Mouse (Mus musculus) heart, postnatal 36 days (tissue): ENCODE results near the gene Arid2. TPM values are rescaled to one million over a fixed set of nuclear protein-coding genes. Genes with fewer than 3 reads are reported as not detected.
"Not testable (repeated sequence)": the region's sequence is repeated elsewhere in the genome, so short reads cannot be mapped to it uniquely, and the experiment has no call there.

ENCODE experiments used
- DNase-seq, 2 experiments: peaks; one replicate each; pipeline ENCODE4 v3.0.0; 2021 to 2022
- intact Hi-C: fragments of 180-260 bp; cut with DNase I; formaldehyde crosslinking; loops from one replicate; pipeline ENCODE4 v1.15.1; 2025
- total RNA-seq, 2 experiments: library from RNA; stranded (reverse); gene quantifications; 2 replicates each; pipeline ENCODE4 v1.2.3; 2021

Gene Arid2
- total RNA-seq, result 10 to 100 TPM; 23.8 to 25.7 TPM

GRCm38 (mm10) chr15:96287369-96287975 lies at the start of gene Arid2:
Gene Arid2, plus strand, starts transcription at chr15:96287518.
- DNase-seq, result peak; percentile 74 to 88
- intact Hi-C loops, result loop anchor here (5.0 to 10.0 kb wide), 3 partner anchors 407 to 960 kb away; partner anchors contain the start of genes Amigo2, Ano6, Pced1b and Slc38a2

DNA sequence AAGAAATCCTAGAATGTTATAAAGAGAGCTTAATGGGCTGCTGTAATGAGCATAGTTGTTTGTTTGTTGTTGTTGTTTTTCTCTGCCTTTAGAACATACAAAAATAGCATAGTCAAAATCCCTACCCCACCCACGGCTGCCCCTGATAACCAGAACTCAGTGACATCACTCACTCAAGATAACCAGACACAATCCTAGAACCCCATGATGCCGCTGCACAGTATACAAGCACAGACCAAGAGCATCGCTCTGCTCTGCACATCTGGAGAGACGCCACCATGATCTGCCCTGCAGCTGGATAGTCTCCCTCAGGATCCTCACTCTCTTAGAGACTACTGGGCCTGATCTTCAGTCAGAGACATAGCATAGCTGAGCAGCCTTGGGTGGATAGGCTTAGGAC lies 49.2 kb upstream of the Arid2 start:
- intact Hi-C loops, result no loop called here
- no peak for DNase-seq

DNA sequence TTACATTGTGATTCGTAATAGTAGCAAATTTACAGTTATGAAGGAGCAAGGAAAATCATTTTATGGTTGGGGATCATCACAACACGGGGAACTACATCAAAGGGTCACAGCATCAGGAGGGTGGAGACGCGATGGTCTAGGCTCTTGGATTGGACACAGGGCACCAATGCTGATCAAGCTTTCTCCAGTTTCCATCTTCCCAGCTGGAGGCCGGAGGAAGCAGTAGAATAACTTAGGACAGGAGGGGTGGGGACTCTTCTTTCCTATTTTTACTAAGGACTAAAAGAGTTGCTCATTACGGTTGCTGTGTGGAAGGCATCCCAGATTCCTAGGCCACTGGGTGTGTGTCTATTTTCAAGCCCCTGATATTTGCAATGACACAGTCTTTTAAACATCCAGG lies 43.1 kb upstream of the Arid2 start:
- intact Hi-C loops, result no loop called here
- DNase-seq, result no peak

- intact Hi-C loops, DNase-seq: not testable (repeated sequence)
Measured at GRCm38 (mm10) chr15:96244715-96245114, 42.6 kb upstream of the Arid2 start.

GRCm38 (mm10) chr15:96253827-96254226 lies 33.5 kb upstream of the Arid2 start:
- no peak for DNase-seq
- intact Hi-C loops, result no loop called here

DNA sequence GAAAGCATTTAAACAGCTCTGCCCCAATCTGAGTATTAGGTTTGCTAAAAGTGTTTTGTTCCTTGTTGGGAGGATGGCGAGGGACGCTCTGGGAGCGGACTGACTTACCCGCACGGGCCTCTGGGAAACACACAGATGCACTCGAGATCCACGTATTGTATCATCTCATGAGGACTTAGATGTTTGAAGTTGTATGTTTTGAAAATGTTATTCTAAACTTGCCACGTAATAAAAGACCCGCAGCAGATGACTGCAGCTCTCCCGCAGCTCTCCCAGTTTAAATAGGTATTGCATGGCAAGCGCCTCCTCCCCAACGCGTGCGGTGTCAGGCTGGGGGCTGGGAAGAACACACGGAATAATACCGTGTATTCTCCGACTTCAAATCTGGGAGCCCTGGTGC lies 33.0 kb upstream of the Arid2 start:
- DNase-seq, result no peak
- intact Hi-C loops, result no loop called here

DNA sequence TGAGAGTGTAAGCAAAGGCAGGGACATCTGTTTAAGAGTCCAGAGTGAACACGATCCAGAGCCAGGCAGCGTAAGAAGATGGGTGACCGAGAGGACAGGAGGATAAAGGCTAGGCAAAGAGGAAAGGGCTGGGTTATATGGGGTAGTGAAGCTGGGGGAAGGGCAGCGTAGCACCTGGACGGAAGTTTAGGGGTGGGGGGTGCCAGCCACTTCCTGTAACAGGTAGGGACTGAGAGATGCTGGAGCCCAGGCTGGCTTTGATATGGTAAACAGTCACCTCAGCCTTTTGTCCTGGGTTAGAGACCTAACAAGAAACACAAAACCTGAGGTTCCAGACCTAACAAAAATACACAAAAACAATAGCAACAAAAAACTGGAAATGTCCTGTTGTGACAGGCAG lies 29.5 kb upstream of the Arid2 start:
- DNase-seq, result no peak
- intact Hi-C loops, result no loop called here

DNA sequence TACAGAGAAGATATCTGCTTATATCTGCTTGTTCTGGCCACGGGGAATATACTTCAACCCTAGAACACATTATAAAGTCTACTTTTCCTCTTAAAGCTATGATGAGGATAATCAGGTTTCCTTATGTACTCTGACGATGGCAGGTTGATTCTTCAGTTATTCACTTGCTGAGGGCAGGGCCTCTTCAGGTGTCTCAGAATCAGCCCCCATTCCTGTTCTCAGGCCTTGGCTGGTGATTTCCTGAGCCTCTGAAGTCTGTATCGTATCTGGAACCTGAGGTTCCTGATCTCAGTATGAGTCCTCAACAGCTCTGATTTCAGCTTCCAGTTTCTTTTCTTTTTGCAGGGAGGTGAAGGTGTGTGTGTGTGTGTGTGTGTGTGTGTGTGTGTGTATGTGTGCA lies 22.7 kb upstream of the Arid2 start:
- no peak for DNase-seq
- intact Hi-C loops, result no loop called here

GRCm38 (mm10) chr15:96267933-96268332 lies 19.4 kb upstream of the Arid2 start:
- intact Hi-C loops, result no loop called here
- no peak for DNase-seq

- DNase-seq, result no peak
- intact Hi-C loops, result no loop called here
Measured at GRCm38 (mm10) chr15:96268610-96269009, 18.7 kb upstream of the Arid2 start.

GRCm38 (mm10) chr15:96269402-96269801 lies 17.9 kb upstream of the Arid2 start:
- intact Hi-C loops, result no loop called here

GRCm38 (mm10) chr15:96270272-96270880 lies 16.9 kb upstream of the Arid2 start:
- intact Hi-C loops, result no loop called here
- no peak for DNase-seq

More at GRCm38 (mm10) chr15:96269402-96269801, 17.9 kb upstream of the Arid2 start:
- no peak for DNase-seq

DNA sequence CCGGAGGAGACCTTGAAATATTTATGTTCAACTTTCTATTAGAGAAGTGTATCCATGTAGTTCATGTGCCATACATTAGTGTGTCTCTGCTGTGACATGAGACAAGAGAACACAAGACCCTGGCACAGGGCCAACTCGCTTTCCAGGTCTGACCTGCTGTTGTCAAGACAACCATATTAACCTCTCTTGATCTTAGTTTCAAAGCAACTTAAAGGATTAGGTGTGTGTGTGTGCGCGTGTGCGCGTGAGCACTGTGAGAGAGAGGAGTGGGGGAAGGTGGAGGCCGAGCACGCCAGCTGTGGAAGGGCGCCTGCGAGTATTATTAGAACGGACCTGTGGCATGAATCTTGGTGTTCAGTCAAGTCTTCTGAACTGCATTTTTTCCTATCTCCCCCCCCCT lies 15.0 kb upstream of the Arid2 start:
- intact Hi-C loops, result no loop called here
- peak in 1 of 2 experiments; percentile 31 for DNase-seq

- no peak for DNase-seq
- intact Hi-C loops, result no loop called here
Measured at GRCm38 (mm10) chr15:96274341-96274740, 13.0 kb upstream of the Arid2 start.

DNA sequence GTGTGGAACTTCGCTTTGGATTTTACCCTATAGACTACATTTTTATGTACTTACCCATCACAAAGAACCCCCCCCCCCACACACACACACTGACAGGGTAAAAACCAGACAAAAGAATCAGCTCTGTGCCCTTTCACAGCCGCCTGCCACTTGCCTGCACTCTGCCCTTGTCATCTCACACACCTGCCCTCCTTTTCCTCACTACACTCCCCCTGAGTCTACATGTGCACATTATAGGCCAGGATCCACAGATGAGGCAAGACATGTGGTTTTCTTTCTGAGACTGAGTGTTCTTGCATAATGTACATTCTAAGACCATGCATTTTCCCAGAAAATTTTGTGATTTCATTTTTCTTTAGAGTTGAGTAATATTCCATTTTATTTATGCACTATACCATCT lies 12.1 kb upstream of the Arid2 start:
- intact Hi-C loops, result no loop called here
- DNase-seq, result no peak

- DNase-seq, result no peak
- intact Hi-C loops, result no loop called here
Measured at GRCm38 (mm10) chr15:96275810-96276493, 11.4 kb upstream of the Arid2 start.

GRCm38 (mm10) chr15:96277061-96277460 lies 10.3 kb upstream of the Arid2 start:
- intact Hi-C loops, result no loop called here
- no peak for DNase-seq

GRCm38 (mm10) chr15:96281236-96281635 lies 6.1 kb upstream of the Arid2 start:
- intact Hi-C loops, result loop anchor here (5.0 to 10.0 kb wide), 6 partner anchors 79 to 519 kb away; partner anchors contain the start of gene Slc38a2
- DNase-seq, result no peak

DNA sequence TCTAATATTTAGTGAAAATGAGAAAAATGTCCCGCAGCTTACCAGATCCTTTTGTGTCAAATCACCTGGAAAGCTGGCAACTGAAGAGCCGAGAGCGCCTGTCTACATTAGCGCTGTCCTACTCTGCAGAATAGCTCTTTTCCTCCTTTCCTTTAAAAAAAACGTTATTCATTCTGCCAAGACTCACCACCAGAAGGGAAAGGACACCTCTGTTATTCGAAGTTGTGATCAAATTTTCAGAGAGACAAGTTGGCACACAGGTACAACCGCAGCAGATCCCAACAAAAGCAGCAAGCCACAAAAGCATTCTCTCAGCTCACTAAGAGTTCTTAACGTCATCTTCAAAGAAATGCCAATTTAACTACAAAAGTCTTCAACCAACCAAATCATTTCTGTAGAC lies 4.2 kb upstream of the Arid2 start:
- intact Hi-C loops, result loop anchor here (5.0 to 10.0 kb wide), 6 partner anchors 81 to 521 kb away; partner anchors contain the start of gene Slc38a2
- no peak for DNase-seq

DNA sequence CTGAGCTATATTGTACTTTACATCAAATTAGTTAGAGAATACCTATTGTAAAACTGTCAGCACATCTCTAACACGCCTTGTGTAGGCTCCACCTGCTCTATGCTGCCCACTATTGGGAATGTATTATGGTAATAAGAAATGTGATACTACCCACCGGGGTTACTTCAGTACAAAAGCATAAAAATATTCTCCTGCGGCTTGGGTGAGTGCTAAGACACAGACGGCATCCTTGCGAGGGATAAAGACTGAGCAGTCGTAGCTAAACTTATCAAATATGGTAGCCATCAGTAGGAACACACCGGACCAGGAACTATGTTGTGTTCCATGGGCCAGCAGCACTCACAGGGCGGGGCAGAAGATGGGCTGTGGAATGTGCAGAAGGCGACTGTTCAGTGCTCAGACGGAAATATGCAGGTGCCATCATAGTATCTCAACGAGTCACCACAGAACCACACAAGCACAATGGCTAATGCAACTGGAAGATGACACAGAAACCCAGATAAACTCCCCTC lies 3.3 kb upstream of the Arid2 start:
- peak; percentile 26 to 53 for DNase-seq
- intact Hi-C loops, result loop anchor here (2.0 to 10.0 kb wide), 8 partner anchors 82 to 522 kb away; partner anchors contain the start of genes Scaf11 and Slc38a2

- intact Hi-C loops, result loop anchor here (2.0 to 10.0 kb wide), 10 partner anchors 83 to 962 kb away; partner anchors contain the start of genes Amigo2, Ano6, Pced1b and Scaf11
- DNase-seq, result peak; percentile 69 to 84
Measured at GRCm38 (mm10) chr15:96284711-96285322, 2.5 kb upstream of the Arid2 start.
